Mouse (Mus musculus): Measurements from ENCODE around the gene Ostn. TPM values are rescaled to one million over a fixed set of nuclear protein-coding genes. Genes with fewer than 3 reads are reported as not detected.
"Not testable (repeated sequence)": the region's sequence is repeated elsewhere in the genome, so short reads cannot be mapped to it uniquely, and the experiment has no call there.

The Ostn gene
- not detected in 2 replicates for polyA plus RNA-seq (2015; fragmentation: Nextera tagmentation; extraction: Ambion mirVana)

DNA sequence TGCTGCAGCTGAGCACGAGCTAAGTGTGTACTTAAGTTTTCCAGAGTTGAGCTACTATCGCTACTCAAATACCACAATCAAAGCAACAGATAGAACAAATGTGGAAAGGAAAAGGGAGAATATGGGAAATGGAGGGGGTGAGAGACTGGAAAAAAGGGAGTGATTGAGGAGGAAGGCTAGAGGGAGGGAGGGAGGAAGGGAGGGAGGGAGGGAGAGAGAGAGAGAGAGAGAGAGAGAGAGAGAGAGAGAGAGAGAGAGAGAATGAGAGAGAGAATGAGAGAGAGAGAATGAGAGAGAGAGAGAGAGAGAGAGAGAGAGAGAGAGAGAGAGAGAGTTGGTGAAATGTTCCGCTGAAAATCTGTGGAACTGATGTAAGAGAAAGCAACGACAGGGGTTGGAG is at the start of gene Ostn:
Gene Ostn (plus strand): TSS at position 301 of the 400 bp plus-strand sequence.
- H3K4me1 ChIP-seq (replicated peaks; ENCODE audit: control insufficient read depth, insufficient read depth, low read length); H3K4me3 ChIP-seq (ENCODE audit: low read depth, low read length); H3K9ac ChIP-seq (ENCODE audit: low read depth, low read length); ATAC-seq; H3K9me3 ChIP-seq (ENCODE audit: control insufficient read depth); H3K27me3 ChIP-seq (replicated peaks; ENCODE audit: control insufficient read depth, insufficient read depth, low read length); H3K27ac ChIP-seq (ENCODE audit: low read depth, low read length); H3K36me3 ChIP-seq (ENCODE audit: control insufficient read depth, insufficient read depth); H3K4me2 ChIP-seq (replicated peaks; ENCODE audit: low read depth): not testable (repeated sequence)
- WGBS = 58% methylated on average over 4 of the region's 4 CpGs

DNA sequence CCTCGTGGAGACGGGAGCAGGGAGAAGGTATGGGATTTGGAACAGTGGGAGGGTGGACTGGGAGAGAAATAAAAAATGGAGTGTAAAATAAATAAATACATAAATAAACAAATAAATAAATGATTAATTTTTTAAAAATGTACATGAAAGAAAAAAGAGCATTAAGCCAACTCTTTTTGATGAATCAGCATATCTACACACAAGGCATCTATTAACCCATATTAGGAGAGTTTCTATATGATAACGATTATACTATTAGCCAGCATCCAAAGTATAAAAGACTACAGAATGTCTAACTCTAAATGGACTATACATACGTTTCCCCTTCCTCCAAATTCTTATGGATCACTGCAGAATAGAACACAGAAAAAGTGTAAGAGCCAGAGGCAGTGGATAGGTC is 38.5 kb upstream of the Ostn start:
- Histone ChIP-seq H3K36me3 (ENCODE audit: control insufficient read depth, insufficient read depth) (no peaks in the 10 kb centered on the region), H3K4me3 (ENCODE audit: low read depth, low read length) (no peak overlapping the region), H3K9ac (ENCODE audit: low read depth, low read length) (no peak overlapping the region), H3K9me3 (ENCODE audit: control insufficient read depth) (no peaks in the 10 kb centered on the region), H3K4me1 (replicated peaks; ENCODE audit: control insufficient read depth, insufficient read depth, low read length) (no peaks in the 10 kb centered on the region), H3K4me2 (replicated peaks; ENCODE audit: low read depth) (no peak overlapping the region), H3K27ac (ENCODE audit: low read depth, low read length) (no peak overlapping the region), H3K27me3 (replicated peaks; ENCODE audit: control insufficient read depth, insufficient read depth, low read length) (no peaks in the 10 kb centered on the region)
- 71% methylated on average over 4 of the region's 4 CpGs for WGBS
- no peak for ATAC-seq
- no peak for TF ChIP-seq CTCF (IDR thresholded peaks at IDR 0.05; ENCODE audit: low read depth)

DNA sequence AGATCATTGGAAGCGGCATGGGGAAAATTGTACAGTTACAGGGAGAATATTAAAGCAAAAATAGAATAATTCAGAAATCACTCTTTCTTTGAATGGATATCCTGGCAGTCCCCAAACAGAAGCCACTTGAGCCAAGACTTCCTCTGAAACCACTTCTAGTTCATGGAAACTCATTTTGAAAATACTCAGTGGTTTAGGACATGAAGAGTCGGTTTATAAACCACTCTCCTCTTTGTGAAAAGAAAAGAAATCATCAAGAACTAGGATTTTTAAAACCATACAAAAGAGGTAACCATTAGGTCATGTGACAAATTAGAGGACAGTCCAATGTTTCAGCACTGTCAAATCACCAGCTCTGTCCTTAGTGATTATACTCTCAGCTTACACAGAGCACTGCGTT is 19.9 kb upstream of the Ostn start:
- Histone ChIP-seq H3K4me2 (replicated peaks; ENCODE audit: low read depth) (no peak overlapping the region), H3K27me3 (replicated peaks; ENCODE audit: control insufficient read depth, insufficient read depth, low read length) (no peaks in the 10 kb centered on the region), H3K27ac (ENCODE audit: low read depth, low read length) (no peak overlapping the region), H3K9ac (ENCODE audit: low read depth, low read length) (no peak overlapping the region), H3K4me3 (ENCODE audit: low read depth, low read length) (no peak overlapping the region), H3K4me1 (replicated peaks; ENCODE audit: control insufficient read depth, insufficient read depth, low read length) (no peaks in the 10 kb centered on the region), H3K9me3 (ENCODE audit: control insufficient read depth) (no peaks in the 10 kb centered on the region), H3K36me3 (ENCODE audit: control insufficient read depth, insufficient read depth) (no peaks in the 10 kb centered on the region)
- no peak for ATAC-seq
- WGBS = 83% methylated on average over 3 of the region's 3 CpGs
- no peak for TF ChIP-seq CTCF (IDR thresholded peaks at IDR 0.05; ENCODE audit: low read depth)

DNA sequence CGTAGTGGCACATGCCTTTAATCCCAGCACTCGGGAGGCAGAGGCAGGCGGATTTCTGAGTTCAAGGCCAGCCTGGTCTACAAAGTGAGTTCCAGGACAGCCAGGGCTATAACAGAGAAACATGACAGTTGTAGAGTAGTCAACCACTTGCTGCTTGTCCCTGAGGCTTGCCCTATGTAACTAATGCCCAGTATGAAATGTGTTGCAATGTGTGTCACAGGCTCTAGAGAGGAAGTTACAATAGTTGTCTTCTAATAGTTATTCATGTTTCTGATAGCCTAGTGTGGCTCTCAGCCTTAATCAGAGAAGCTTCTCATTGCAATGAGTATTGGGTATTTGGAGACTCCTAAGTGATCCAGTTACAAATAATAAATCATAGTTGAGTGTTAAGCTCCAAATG is 10.8 kb upstream of the Ostn start:
- Histone ChIP-seq H3K4me2 (replicated peaks; ENCODE audit: low read depth) (no peak overlapping the region), H3K36me3 (ENCODE audit: control insufficient read depth, insufficient read depth) (no peaks in the 10 kb centered on the region), H3K9me3 (ENCODE audit: control insufficient read depth) (no peaks in the 10 kb centered on the region), H3K9ac (ENCODE audit: low read depth, low read length) (no peak overlapping the region), H3K4me3 (ENCODE audit: low read depth, low read length) (no peak overlapping the region), H3K4me1 (replicated peaks; ENCODE audit: control insufficient read depth, insufficient read depth, low read length) (no peaks in the 10 kb centered on the region), H3K27ac (ENCODE audit: low read depth, low read length) (no peak overlapping the region), H3K27me3 (replicated peaks; ENCODE audit: control insufficient read depth, insufficient read depth, low read length) (no peaks in the 10 kb centered on the region)
- no peak for TF ChIP-seq CTCF (IDR thresholded peaks at IDR 0.05; ENCODE audit: low read depth)
- 94% methylated on average over 3 of the region's 3 CpGs for WGBS
- no peak for ATAC-seq

DNA sequence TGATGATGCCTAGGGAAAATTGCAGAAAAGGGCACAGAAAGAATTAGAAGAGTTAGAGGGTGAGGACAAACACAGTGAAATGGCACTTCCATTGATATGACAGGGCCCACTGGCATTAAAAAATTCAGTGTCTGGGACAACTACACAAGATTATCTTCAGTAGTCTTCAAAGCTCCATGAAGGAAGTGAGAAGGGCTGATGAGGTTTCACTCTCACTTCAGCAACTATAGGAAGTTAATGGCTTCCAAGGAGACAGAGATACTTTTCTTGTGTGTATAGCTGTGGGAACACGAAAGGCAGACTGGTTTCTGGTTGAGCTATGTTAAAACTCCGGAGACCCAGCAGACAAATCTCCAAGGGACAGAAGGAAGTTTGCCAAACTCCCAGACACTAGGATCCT is 10.4 kb upstream of the Ostn start:
- TF ChIP-seq CTCF (IDR thresholded peaks at IDR 0.05; ENCODE audit: low read depth) = no peak
- H3K4me3 ChIP-seq (ENCODE audit: low read depth, low read length) = no peak overlapping the region
- no peaks in the 10 kb centered on the region for H3K36me3 ChIP-seq (ENCODE audit: control insufficient read depth, insufficient read depth)
- H3K27ac ChIP-seq (ENCODE audit: low read depth, low read length) = no peak overlapping the region
- H3K4me1 ChIP-seq (replicated peaks; ENCODE audit: control insufficient read depth, insufficient read depth, low read length) = no peaks in the 10 kb centered on the region
- no peak for ATAC-seq
- H3K9me3 ChIP-seq (ENCODE audit: control insufficient read depth) = no peaks in the 10 kb centered on the region
- WGBS = 77% methylated on average over 2 of the region's 2 CpGs
- H3K4me2 ChIP-seq (replicated peaks; ENCODE audit: low read depth) = no peak overlapping the region
- no peaks in the 10 kb centered on the region for H3K27me3 ChIP-seq (replicated peaks; ENCODE audit: control insufficient read depth, insufficient read depth, low read length)
- no peak overlapping the region for H3K9ac ChIP-seq (ENCODE audit: low read depth, low read length)

DNA sequence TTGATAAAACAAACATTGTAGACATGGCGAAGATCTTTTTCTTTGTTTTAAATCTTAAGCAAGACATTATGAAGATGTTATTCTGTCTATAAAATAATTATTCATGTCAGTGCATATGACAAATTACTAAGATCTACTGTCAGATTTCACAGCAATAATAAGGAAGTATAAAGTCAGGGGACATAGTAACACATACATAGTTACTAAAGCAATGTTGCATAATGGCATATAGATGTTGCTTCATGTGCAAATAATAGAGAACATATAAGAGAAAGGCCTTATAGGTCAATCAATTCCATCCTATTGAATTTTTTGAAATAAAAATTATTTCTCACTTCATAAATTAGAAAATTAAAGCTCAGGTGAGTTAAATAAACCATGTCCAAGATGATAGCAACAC is 11.8 kb downstream of the Ostn start:
- Histone ChIP-seq H3K36me3 (ENCODE audit: control insufficient read depth, insufficient read depth) (no peaks in the 10 kb centered on the region), H3K27me3 (replicated peaks; ENCODE audit: control insufficient read depth, insufficient read depth, low read length) (no peaks in the 10 kb centered on the region), H3K4me1 (replicated peaks; ENCODE audit: control insufficient read depth, insufficient read depth, low read length) (no peaks in the 10 kb centered on the region), H3K4me2 (replicated peaks; ENCODE audit: low read depth) (no peak overlapping the region), H3K9me3 (ENCODE audit: control insufficient read depth) (no peaks in the 10 kb centered on the region), H3K4me3 (ENCODE audit: low read depth, low read length) (no peak overlapping the region), H3K9ac (ENCODE audit: low read depth, low read length) (no peak overlapping the region), H3K27ac (ENCODE audit: low read depth, low read length) (no peak overlapping the region)
- ATAC-seq = no peak
- whole genome bisulfite sequencing = 75% methylated on average over 1 of the region's 1 CpGs
- no peak for TF ChIP-seq CTCF (IDR thresholded peaks at IDR 0.05; ENCODE audit: low read depth)

DNA sequence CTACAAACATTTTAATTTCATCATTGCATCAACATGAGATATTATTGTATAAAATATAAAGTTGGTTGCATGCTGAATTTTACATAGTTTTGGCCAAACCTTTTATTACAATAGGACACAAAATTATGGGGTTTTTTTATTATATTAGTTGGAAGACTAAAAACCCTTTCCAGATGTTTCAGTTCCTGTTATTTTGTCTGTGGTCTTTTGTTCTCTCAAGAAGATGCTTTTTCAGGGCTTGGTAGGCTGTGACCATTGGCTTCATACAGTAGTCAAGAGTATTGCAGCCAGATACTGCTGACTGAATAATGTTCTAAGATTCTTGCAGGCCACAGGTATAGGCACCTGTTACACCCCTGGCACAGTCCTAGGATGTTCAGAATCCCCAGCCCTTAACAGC is 14.8 kb downstream of the Ostn start:
- no peak for TF ChIP-seq CTCF (IDR thresholded peaks at IDR 0.05; ENCODE audit: low read depth)

More for the DNA sequence above, 14.8 kb downstream of the Ostn start:
- no peaks in the 10 kb centered on the region for H3K9me3 ChIP-seq (ENCODE audit: control insufficient read depth)
- H3K4me3 ChIP-seq (ENCODE audit: low read depth, low read length) = no peak overlapping the region
- no peaks in the 10 kb centered on the region for H3K27me3 ChIP-seq (replicated peaks; ENCODE audit: control insufficient read depth, insufficient read depth, low read length)
- H3K36me3 ChIP-seq (ENCODE audit: control insufficient read depth, insufficient read depth) = no peaks in the 10 kb centered on the region
- no peak for ATAC-seq
- H3K9ac ChIP-seq (ENCODE audit: low read depth, low read length) = no peak overlapping the region
- H3K4me2 ChIP-seq (replicated peaks; ENCODE audit: low read depth) = no peak overlapping the region
- H3K4me1 ChIP-seq (replicated peaks; ENCODE audit: control insufficient read depth, insufficient read depth, low read length) = no peaks in the 10 kb centered on the region
- H3K27ac ChIP-seq (ENCODE audit: low read depth, low read length) = no peak overlapping the region
